Mouse (Mus musculus): ENCODE data around the gene Cmtm2a. TPM values are rescaled to one million over a fixed set of nuclear protein-coding genes. Genes with fewer than 3 reads are reported as not detected.

Cmtm2a gene
- polyA plus RNA-seq (2014; fragmentation: Illumina TruSeq; extraction: RNeasy Lipid Tissue Mini Kit (QIAGEN cat#74804); ENCODE audit: low replicate concordance): not detected

GRCm38 (mm10) chr8:104293081-104293480, at the start of gene Cmtm2a:
Gene Cmtm2a, minus strand, starts transcription at chr8:104293181.

GRCm38 (mm10) chr8:104339229-104339982, 46.4 kb upstream of the Cmtm2a start, which contains the start of gene Cmtm3:
Gene Cmtm3, plus strand, starts transcription at chr8:104339410.

GRCm38 (mm10) chr8:104321930-104322329, 28.9 kb upstream of the Cmtm2a start, which contains the start of gene Cmtm2b:
Gene Cmtm2b, plus strand, starts transcription at chr8:104322230.

GRCm38 (mm10) chr8:104321267-104321666, 28.3 kb upstream of the Cmtm2a start, which contains the start of gene Gm11020:
Gene Gm11020, plus strand, starts transcription at chr8:104321567.

GRCm38 (mm10) chr8:104309441-104310155, 16.6 kb upstream of the Cmtm2a start, which contains the start of the genes Gm45711 and Cmtm1:
Gene Gm45711, minus strand, starts transcription at chr8:104310081.
Gene Cmtm1, minus strand, starts transcription at chr8:104310145.

GRCm38 (mm10) chr8:104250439-104251367, 42.3 kb downstream of the Cmtm2a start, which contains the start of gene Cklf:
Gene Cklf, plus strand, starts transcription at chr8:104250861.

GRCm38 (mm10) chr8:104248276-104248675, 44.7 kb downstream of the Cmtm2a start, which contains the start of gene Tk2:
Gene Tk2, minus strand, starts transcription at chr8:104248558.

Other genes with a start within 250 kb of the Cmtm2a start
- gene Cdh5, start 191.6 kb downstream of the Cmtm2a start, polyA plus RNA-seq (2014; fragmentation: Illumina TruSeq; extraction: RNeasy Lipid Tissue Mini Kit (QIAGEN cat#74804); ENCODE audit: low replicate concordance): 2.5 TPM
- 0.15 TPM for gene Bean1, start 122.7 kb downstream of the Cmtm2a start, polyA plus RNA-seq (2014; fragmentation: Illumina TruSeq; extraction: RNeasy Lipid Tissue Mini Kit (QIAGEN cat#74804); ENCODE audit: low replicate concordance)
- gene Tk2, start 44.6 kb downstream of the Cmtm2a start, polyA plus RNA-seq (2014; fragmentation: Illumina TruSeq; extraction: RNeasy Lipid Tissue Mini Kit (QIAGEN cat#74804); ENCODE audit: low replicate concordance): 3.3 TPM
- gene Cklf, start 42.3 kb downstream of the Cmtm2a start, polyA plus RNA-seq (2014; fragmentation: Illumina TruSeq; extraction: RNeasy Lipid Tissue Mini Kit (QIAGEN cat#74804); ENCODE audit: low replicate concordance): 8.5 TPM
- gene Gm45711, start 16.9 kb upstream of the Cmtm2a start, polyA plus RNA-seq (2014; fragmentation: Illumina TruSeq; extraction: RNeasy Lipid Tissue Mini Kit (QIAGEN cat#74804); ENCODE audit: low replicate concordance): not detected
- gene Cmtm1, start 17.0 kb upstream of the Cmtm2a start, polyA plus RNA-seq (2014; fragmentation: Illumina TruSeq; extraction: RNeasy Lipid Tissue Mini Kit (QIAGEN cat#74804); ENCODE audit: low replicate concordance): not detected
- not detected for gene Gm11020, start 28.4 kb upstream of the Cmtm2a start, polyA plus RNA-seq (2014; fragmentation: Illumina TruSeq; extraction: RNeasy Lipid Tissue Mini Kit (QIAGEN cat#74804); ENCODE audit: low replicate concordance)
- not detected for gene Cmtm2b, start 29.0 kb upstream of the Cmtm2a start, polyA plus RNA-seq (2014; fragmentation: Illumina TruSeq; extraction: RNeasy Lipid Tissue Mini Kit (QIAGEN cat#74804); ENCODE audit: low replicate concordance)
- 4.5 TPM for gene Cmtm3, start 46.2 kb upstream of the Cmtm2a start, polyA plus RNA-seq (2014; fragmentation: Illumina TruSeq; extraction: RNeasy Lipid Tissue Mini Kit (QIAGEN cat#74804); ENCODE audit: low replicate concordance)
- 61.4 TPM for gene Cmtm4, start 102.6 kb upstream of the Cmtm2a start, polyA plus RNA-seq (2014; fragmentation: Illumina TruSeq; extraction: RNeasy Lipid Tissue Mini Kit (QIAGEN cat#74804); ENCODE audit: low replicate concordance)
- gene Dync1li2, start 149.9 kb upstream of the Cmtm2a start, polyA plus RNA-seq (2014; fragmentation: Illumina TruSeq; extraction: RNeasy Lipid Tissue Mini Kit (QIAGEN cat#74804); ENCODE audit: low replicate concordance): 50.8 TPM
- gene Terb1, start 216.7 kb upstream of the Cmtm2a start, polyA plus RNA-seq (2014; fragmentation: Illumina TruSeq; extraction: RNeasy Lipid Tissue Mini Kit (QIAGEN cat#74804); ENCODE audit: low replicate concordance): 0.33 TPM
- 412 TPM for gene Nae1, start 241.5 kb upstream of the Cmtm2a start, polyA plus RNA-seq (2014; fragmentation: Illumina TruSeq; extraction: RNeasy Lipid Tissue Mini Kit (QIAGEN cat#74804); ENCODE audit: low replicate concordance)
- 0.41 TPM for gene Car7, start 241.5 kb upstream of the Cmtm2a start, polyA plus RNA-seq (2014; fragmentation: Illumina TruSeq; extraction: RNeasy Lipid Tissue Mini Kit (QIAGEN cat#74804); ENCODE audit: low replicate concordance)